ENCODE assay signal across 15 mouse cellular contexts in the genomic region with DNA sequence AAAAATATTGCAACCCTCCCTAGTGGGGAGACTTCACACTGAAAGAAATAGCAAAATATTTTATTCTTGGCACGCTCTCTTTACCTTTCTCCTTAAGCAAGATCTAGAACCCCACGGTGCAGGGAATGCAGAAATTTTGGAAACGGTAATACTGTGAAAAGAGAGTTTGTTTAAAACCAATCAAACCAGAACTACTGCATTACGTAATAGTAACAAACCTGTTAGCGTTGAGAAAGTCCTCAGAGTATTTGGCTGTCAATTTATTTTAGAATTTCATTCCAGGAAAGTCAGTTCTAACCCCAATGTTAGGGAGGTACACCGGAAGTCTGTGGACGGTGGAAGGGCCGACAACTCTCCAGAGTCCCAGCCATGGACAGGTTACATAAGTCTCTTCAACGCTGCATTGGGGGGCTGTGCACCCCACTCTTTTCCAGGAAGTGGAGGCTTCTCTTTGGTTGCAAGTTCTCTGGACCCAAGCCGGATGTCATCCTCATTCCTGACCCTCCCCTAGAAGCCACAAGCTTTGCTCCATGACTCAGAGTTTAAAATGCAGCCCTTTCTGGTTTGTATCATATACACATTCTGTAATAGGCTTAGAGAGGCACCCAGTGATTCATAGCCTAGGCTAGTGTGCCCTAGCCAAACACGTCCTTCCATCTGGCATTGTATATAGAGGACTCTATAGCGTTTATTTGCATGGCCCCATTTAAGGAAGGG.
DNase-seq lines count a peak whose midpoint lies in the region; ATAC-seq and TF ChIP-seq lines count a peak whose summit lies in the region.
"Had no signal": no experiment of that assay in that cellular context is flagged by ENCODE, and none has a peak within 500 bp of the region (broad histone marks: within the 10 kb centered on the region; RNA-seq: fewer than 3 reads in every experiment).

No protein-coding gene starts in this region.

- H3K4me3 ChIP-seq in layer of hippocampus, adult 2 months = no peak overlapping the region
- H3K4me3 ChIP-seq: heart, embryonic 12.5 days; hindbrain, embryonic 15.5 days had no signal

- no peak overlapping the region for H3K27ac ChIP-seq in layer of hippocampus, adult 2 months
- H3K27ac ChIP-seq: hindbrain, embryonic 15.5 days; kidney, postnatal 0 days had no signal

- 0 out of 2 replicates have a peak, but pooled peaks have one; percentile 4 for TF ChIP-seq CTCF in layer of hippocampus, adult 2 months (conservative IDR thresholded peaks at IDR 0.05)

- ATAC-seq in hematopoietic stem cell, adult 5-6 weeks (replicated peaks in 1 of 2; ENCODE audit: insufficient read depth in 1 of 2, low FRiP score in 2 of 2, low TSS enrichment in 1 of 2, low read depth in 1 of 2, poor library complexity in 2 of 2, severe bottlenecking in 2 of 2) = peak; percentile 32 to 37; a peak in 2 of 4 replicates
- ATAC-seq: activated CD4-positive, CD25-positive, alpha-beta regulatory T cell, adult 4 months; liver, postnatal 0 days had no signal

- no peak for DNase-seq in layer of hippocampus, adult 2 months (ENCODE audit: low spot score in 2 of 2)
- no peak for DNase-seq in layer of hippocampus, adult 11-12 months (ENCODE audit: low spot score)
- DNase-seq in 3T3-L1 (ENCODE audit: low read depth, low spot score) (peak; percentile 89), MN1 (ENCODE audit: low spot score) (peak; percentile 70)
- DNase-seq in cerebellum, adult 9-10 months = no peak
- DNase-seq in layer of hippocampus, postnatal 10 days (ENCODE audit: low spot score in 2 of 2) = no peak
- DNase-seq in heart, adult 8-10 months (ENCODE audit: low spot score) = no peak
- DNase-seq: cerebellum, postnatal 25 days; liver, postnatal 0 days; right cerebral cortex, postnatal 4 days had no signal

Comparison
In these comparisons a context has a peak if more than half of its experiments do, and no peak if none do; other contexts are left out.
1. DNase-seq: peak in 3T3-L1 (single experiment) and MN1 (single experiment); none in layer of hippocampus, adult 2 months (0 of 2), layer of hippocampus, adult 11-12 months (single experiment), cerebellum, adult 9-10 months (single experiment), layer of hippocampus, postnatal 10 days (0 of 2) and heart, adult 8-10 months (single experiment).